Mouse (Mus musculus) liver, embryonic 14.5 days (tissue): Measurements from ENCODE around the gene Bud31.

ENCODE experiments used
- CTCF ChIP-seq: IDR thresholded peaks from 2 replicates; pipeline ENCODE4 v1.5.1; 2016; ENCODE audit warnings: antibody characterized with exemption, low read depth, control low read depth
- EP300 ChIP-seq: IDR thresholded peaks from 2 replicates; pipeline ENCODE4 v1.6.1; 2016; ENCODE audit warnings: antibody characterized with exemption, low read depth

DNA sequence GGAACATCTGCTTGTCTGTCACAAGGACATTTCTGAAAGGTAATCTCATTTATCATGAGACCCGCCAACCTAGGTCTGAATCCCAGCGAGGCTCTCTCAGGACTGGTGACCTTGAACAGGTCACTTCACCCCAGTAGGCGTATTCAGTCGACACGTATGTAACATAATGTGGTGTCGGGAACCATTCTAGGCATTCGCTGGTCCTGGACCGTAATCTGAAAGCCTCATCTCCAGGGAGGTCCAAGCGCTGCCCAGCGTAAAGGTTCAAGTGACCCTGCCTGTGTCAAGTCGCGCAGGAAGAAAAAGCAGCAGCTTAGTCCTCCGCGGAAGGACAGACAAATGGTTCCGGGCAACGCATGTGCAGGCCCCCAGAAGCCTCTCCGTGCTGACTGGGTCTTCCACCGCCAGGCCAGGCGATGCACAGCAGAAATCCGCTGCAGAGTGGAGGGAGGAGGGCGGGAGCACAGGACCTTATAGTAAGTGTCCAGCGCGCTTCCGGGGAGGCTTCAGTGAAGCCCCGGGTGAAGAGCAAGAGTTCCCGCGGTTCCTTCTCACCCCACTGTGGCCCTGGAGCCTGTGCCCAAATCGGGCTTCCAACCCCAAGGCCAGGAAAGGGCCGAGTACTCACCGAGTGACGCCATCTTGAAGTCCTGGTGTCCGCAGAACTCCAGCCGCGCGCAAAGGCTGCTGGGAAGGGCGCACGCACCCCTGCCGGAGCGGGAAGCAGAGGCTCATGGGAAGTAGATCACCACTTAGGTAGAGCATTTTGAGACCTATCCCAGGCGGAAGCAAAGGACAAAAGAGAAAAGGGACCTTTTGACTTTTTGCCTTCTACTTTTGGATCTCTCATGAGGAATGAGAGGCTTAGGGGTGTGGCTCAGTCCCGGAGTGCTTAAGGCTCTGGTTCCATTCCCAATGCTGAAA lies 51.0 kb downstream of the Bud31 start:
- TF ChIP-seq CTCF (0 out of 2 replicates have a peak, but pooled peaks have one; percentile 8), EP300 (no peak)
